Mouse (Mus musculus) heart, postnatal 0 days (tissue): Measurements from ENCODE around the gene Ddx39b. TPM values are rescaled to one million over a fixed set of nuclear protein-coding genes. Genes with fewer than 3 reads are reported as not detected.

Source experiments
- ATAC-seq: fragments of 200-750 bp; cut with Nextera tagmentation; 2 replicates; pipeline ENCODE4 v1.8.0; 2017; ENCODE audit warnings: low read depth, moderate number of reproducible peaks, moderate library complexity; ENCODE audit not compliant: insufficient read depth
- DNase-seq: peaks from one replicate; pipeline ENCODE4 v3.0.0-alpha.2; 2016; ENCODE audit warnings: low spot score
- H3K27ac ChIP-seq: fragments of 300-500 bp; sonication (generic); 2 replicates; pipeline ENCODE4 v1.5.1; 2014; ENCODE audit warnings: low read depth, mild to moderate bottlenecking
- H3K27me3 ChIP-seq: fragments of 300-500 bp; sonication (generic); 2 replicates; pipeline ENCODE4 v1.6.1; 2014; ENCODE audit warnings: low read length, mixed read lengths; ENCODE audit not compliant: control insufficient read depth, insufficient read depth
- H3K36me3 ChIP-seq: fragments of 300-500 bp; sonication (generic); replicated peaks from 2 replicates; pipeline ENCODE4 v1.6.1; 2014; ENCODE audit warnings: low read length, mixed read lengths; ENCODE audit not compliant: control insufficient read depth, insufficient read depth
- H3K4me1 ChIP-seq: fragments of 300-500 bp; sonication (generic); 2 replicates; pipeline ENCODE4 v1.6.1; 2014; ENCODE audit warnings: antibody characterized with exemption; ENCODE audit not compliant: control insufficient read depth, insufficient read depth
- H3K4me2 ChIP-seq: fragments of 300-500 bp; sonication (generic); 2 replicates; pipeline ENCODE4 v1.6.1; 2014; ENCODE audit warnings: low read depth, mild to moderate bottlenecking, low read length, moderate library complexity
- H3K4me3 ChIP-seq: fragments of 300-500 bp; sonication (generic); 2 replicates; pipeline ENCODE4 v1.5.1; 2014; ENCODE audit warnings: low read depth, low read length
- H3K9ac ChIP-seq: fragments of 300-500 bp; sonication (generic); replicated peaks from 2 replicates; pipeline ENCODE4 v1.6.1; 2014; ENCODE audit warnings: low read depth, low read length, mixed read lengths
- H3K9me3 ChIP-seq: fragments of 300-500 bp; sonication (generic); replicated peaks from 2 replicates; pipeline ENCODE4 v1.6.1; 2016; ENCODE audit warnings: low read length; ENCODE audit not compliant: control insufficient read depth
- CTCF ChIP-seq: IDR thresholded peaks from 2 replicates; pipeline ENCODE4 v1.5.1; 2016; ENCODE audit warnings: antibody characterized with exemption, control low read depth, low read depth
- EP300 ChIP-seq: IDR thresholded peaks from 2 replicates; pipeline ENCODE4 v1.6.1; 2016; ENCODE audit warnings: antibody characterized with exemption, low read depth
- WGBS: fragments of 180-500 bp; shearing (Covaris S2); extraction: QIAGEN DNeasy Blood & Tissue Kit; methylation state at CpG from one replicate; pipeline ENCODE4 v1.1.7; 2014; 5-methylcytosine and 5-hydroxymethylcytosine counted together
- polyA plus RNA-seq: library from polyadenylated mRNA; unstranded; fragments of >200 nt; fragmentation: Nextera tagmentation; extraction: Ambion mirVana; gene quantifications from 2 replicates; pipeline ENCODE4 v1.2.1, GENCODE M21; 2015
- total RNA-seq: library from RNA; depleted of rRNA; stranded (reverse); fragments of >200 nt; gene quantifications from 2 replicates; pipeline ENCODE4 v1.2.3, GENCODE M21; 2014; ENCODE audit warnings: low replicate concordance

The Ddx39b gene
- total and polyA plus RNA-seq, 2 experiments from 2014 or later: 131 to 162 TPM

- Histone ChIP-seq H3K27ac (no peak overlapping the region), H3K27me3 (no peaks in the 10 kb centered on the region), H3K36me3 (peaks cover 79% of the 10 kb centered on the region), H3K4me3 (no peak overlapping the region), H3K9me3 (no peaks in the 10 kb centered on the region), H3K9ac (0 out of 2 replicates have a peak overlapping the region, but pooled peaks have one; percentile 5), H3K4me2 (no peak overlapping the region), H3K4me1 (peaks cover 16% of the 10 kb centered on the region)
- DNase-seq: no peak
- WGBS: 74% methylated on average over 15 of the region's 15 CpGs
- TF ChIP-seq CTCF (peak; percentile 39), EP300 (no peak)
- no peak for ATAC-seq
Measured at GRCm38 (mm10) chr17:35245731-35246623, 4.4 kb downstream of the Ddx39b start.

- no peak for TF ChIP-seq CTCF
- TF ChIP-seq EP300: no peak
- ATAC-seq (no peak), DNase-seq (no peak)
- Histone ChIP-seq H3K4me3 (no peak overlapping the region), H3K9ac (no peak overlapping the region), H3K27ac (no peak overlapping the region), H3K4me2 (no peak overlapping the region), H3K9me3 (no peaks in the 10 kb centered on the region), H3K27me3 (no peaks in the 10 kb centered on the region), H3K36me3 (peaks cover 90% of the 10 kb centered on the region), H3K4me1 (peaks cover 16% of the 10 kb centered on the region)
- WGBS: 57% methylated on average over 7 of the region's 7 CpGs
Measured at GRCm38 (mm10) chr17:35247144-35247543, 5.6 kb downstream of the Ddx39b start.

GRCm38 (mm10) chr17:35248986-35249385, 7.4 kb downstream of the Ddx39b start:
- TF ChIP-seq EP300 (no peak), CTCF (no peak)
- no peak overlapping the region for H3K9ac ChIP-seq
- no peak overlapping the region for H3K4me2 ChIP-seq
- H3K4me3 ChIP-seq: no peak overlapping the region
- DNase-seq: no peak
- peaks cover 100% of the 10 kb centered on the region for H3K36me3 ChIP-seq
- peaks cover 5% of the 10 kb centered on the region for H3K4me1 ChIP-seq
- no peaks in the 10 kb centered on the region for H3K27me3 ChIP-seq
- no peak overlapping the region for H3K27ac ChIP-seq
- 89% methylated on average over 14 of the region's 14 CpGs for WGBS
- ATAC-seq: no peak
- no peaks in the 10 kb centered on the region for H3K9me3 ChIP-seq

GRCm38 (mm10) chr17:35249451-35250197, 8.1 kb downstream of the Ddx39b start:
- peaks cover 94% of the 10 kb centered on the region for H3K36me3 ChIP-seq
- H3K4me1 ChIP-seq: no peaks in the 10 kb centered on the region
- no peaks in the 10 kb centered on the region for H3K9me3 ChIP-seq
- no peaks in the 10 kb centered on the region for H3K27me3 ChIP-seq
- no peak overlapping the region for H3K4me2 ChIP-seq
- no peak overlapping the region for H3K27ac ChIP-seq
- TF ChIP-seq EP300 (no peak), CTCF (no peak)
- no peak overlapping the region for H3K4me3 ChIP-seq
- 90% methylated on average over 18 of the region's 19 CpGs for WGBS
- H3K9ac ChIP-seq: no peak overlapping the region
- ATAC-seq (no peak), DNase-seq (no peak)

DNA sequence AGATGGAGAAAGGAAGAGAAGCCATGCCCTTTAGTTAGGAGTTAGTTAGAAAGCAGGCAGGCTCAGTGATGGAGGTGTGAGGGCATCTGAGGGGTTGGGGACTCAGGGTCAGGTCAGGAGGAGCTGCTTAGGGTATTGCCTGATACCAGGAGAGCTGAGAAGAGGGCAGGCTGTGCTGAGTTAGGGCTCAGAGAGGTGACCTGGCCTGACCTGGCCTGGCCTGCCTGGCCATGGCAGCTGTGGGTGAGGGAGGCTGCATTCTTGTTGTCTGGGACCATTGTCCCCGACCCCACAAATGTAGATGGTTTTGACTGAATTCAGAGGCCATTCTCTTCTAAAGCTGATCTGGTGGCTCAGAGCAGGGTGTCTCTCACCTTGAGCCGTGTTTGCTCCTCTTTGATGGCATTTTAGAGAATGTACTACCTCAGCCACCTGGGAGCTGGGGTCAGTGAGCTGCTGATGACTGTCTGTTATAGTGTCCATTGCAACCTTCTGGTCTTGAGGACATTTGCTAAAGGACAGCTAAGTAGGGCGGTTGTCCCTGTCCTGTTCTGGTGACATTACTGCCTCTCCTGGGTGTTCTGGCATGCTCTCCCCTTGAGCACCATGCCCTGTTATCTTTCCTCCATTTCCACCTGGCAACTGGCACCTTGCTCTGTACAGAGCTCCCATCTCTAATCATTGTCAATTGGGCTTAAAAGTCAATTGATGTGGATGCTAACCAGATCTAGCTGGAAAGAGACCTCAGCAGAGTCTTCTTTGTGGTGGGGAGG, 9.0 kb downstream of the Ddx39b start:
- H3K9ac ChIP-seq: no peak overlapping the region
- H3K4me1 ChIP-seq: no peaks in the 10 kb centered on the region
- ATAC-seq (no peak), DNase-seq (no peak)
- WGBS: 81% methylated on average over 3 of the region's 3 CpGs
- no peak overlapping the region for H3K4me2 ChIP-seq
- H3K27ac ChIP-seq: no peak overlapping the region
- no peak for TF ChIP-seq CTCF
- no peak for TF ChIP-seq EP300
- peaks cover 84% of the 10 kb centered on the region for H3K36me3 ChIP-seq
- H3K9me3 ChIP-seq: no peaks in the 10 kb centered on the region
- H3K27me3 ChIP-seq: no peaks in the 10 kb centered on the region
- H3K4me3 ChIP-seq: no peak overlapping the region
